Mouse (Mus musculus): ENCODE data around the gene Ing4.
A peak's percentile ranks its signal among the peaks of the same experiment; 100 is the strongest.
"Not testable (repeated sequence)": the region's sequence is repeated elsewhere in the genome, so short reads cannot be mapped to it uniquely, and the experiment has no call there.

Gene Ing4

GRCm38 (mm10) chr6:125040221-125040620, 661 bp downstream of the Ing4 start:
- no peak for DNase-seq (ENCODE audit: extremely low read depth, low read depth, low spot score)

DNA sequence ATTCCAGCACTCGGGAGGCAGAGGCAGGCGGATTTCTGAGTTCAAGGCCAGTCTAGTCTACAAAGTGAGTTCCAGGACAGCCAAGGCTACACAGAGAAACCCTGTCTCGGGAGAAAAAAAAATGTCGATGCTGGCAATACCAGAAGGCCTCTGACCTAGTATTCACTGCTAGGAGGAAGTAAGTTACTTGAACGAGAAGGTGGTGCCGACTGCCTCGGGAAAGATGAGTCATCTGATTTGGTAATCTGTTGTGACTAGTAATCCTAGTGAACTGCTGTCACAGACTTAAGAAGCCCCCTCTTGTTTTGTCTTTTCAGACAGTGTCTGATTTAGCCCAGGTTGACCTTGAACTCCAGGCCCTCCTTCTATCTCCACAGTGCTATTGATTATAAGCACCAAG, 1.5 kb downstream of the Ing4 start:
- DNase-seq (ENCODE audit: extremely low read depth, low read depth, low spot score) = peak; percentile 89

DNA sequence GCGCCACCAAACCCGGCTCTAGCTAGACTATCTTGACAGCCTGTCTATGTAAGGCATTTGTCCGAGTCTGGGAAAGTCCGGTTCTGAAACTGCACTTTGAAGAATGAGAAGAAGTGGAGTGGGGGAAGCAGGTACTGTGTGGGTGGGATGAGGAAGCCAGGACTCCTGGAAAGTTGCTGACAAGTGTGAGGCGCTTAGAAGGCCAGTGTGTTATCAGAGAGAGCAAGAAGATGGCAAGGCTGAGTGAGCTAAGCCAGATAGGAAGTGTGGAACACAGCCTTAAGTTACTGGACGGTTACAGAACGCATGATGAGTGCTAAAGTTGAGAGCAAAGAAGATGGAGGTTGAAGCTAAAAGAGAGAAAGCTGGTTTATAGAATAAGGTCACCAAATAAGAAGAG, 2.5 kb downstream of the Ing4 start:
- no peak for DNase-seq (ENCODE audit: extremely low read depth, low read depth, low spot score)

GRCm38 (mm10) chr6:125046691-125047090, 7.1 kb downstream of the Ing4 start:
- no peak for DNase-seq (ENCODE audit: extremely low read depth, low read depth, low spot score)

DNA sequence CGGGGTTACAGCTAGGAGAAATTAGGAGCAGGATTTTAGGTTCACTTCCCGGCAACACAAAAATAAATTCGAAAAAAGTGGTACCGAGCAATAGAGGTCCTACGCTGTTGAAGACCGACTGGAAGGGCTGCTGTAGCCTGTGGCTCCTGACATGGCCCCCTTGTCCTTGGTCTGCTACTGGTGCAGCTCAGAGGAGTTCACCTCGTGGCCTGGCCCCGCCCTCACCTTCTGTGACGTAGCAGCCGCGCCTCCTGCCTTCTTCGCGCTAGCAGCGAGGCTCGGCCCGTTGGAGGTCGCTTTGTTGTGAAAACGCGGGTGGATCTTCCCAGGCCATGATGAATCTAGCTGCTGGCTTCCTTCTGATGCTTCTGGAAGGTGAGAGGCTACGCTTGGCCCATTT, 10.1 kb downstream of the Ing4 start, which contains the start of gene Acrbp:
Gene Acrbp, plus strand, starts transcription at position 12 of the 400 bp plus-strand sequence.
- DNase-seq (ENCODE audit: extremely low read depth, low read depth, low spot score) = no peak

GRCm38 (mm10) chr6:125051237-125051636, 11.7 kb downstream of the Ing4 start:
- no peak for DNase-seq (ENCODE audit: extremely low read depth, low read depth, low spot score)

- no peak for DNase-seq (ENCODE audit: extremely low read depth, low read depth, low spot score)
These were observed 21.9 kb downstream of the Ing4 start for GRCm38 (mm10) chr6:125061493-125061892.

DNA sequence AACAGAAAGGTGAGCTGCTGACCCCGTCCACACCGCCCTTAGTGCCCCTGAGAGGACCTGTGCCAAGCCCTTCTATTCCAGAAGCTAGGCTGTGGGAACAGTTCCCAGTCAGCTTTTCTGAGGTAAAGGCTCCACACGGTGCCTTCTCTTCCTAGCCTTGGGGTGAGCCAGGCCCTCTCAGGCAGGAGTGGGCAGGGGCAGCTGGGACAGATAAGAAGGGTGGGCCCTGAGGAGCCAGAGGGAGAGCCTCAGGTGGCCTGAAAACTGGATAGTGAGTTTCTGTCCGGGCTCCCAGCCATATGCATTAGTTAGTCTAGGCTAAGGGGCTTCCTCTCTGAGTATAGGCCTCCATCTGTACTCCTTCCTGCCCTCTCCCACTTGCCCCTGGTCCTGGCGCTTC, 23.0 kb downstream of the Ing4 start:
- DNase-seq (ENCODE audit: extremely low read depth, low read depth, low spot score) = no peak

DNA sequence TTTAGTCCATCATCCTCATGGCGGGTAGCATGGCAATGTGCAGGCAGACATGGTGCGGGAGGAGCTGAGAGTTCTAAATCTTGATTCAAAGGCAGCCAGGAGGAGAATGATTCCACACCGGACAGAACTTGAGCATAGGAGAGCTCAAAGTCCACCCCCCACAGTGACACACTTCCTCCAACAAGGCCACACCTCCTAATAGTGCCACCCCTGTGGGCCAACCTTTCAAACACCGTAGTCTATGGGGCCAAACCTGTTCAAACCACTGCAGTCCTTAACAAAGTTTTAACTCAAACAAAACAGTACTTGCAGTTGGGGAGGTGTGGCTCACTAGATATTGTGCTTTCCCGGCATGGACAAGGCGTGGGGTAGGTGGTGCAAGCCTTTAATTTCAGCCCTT, 24.3 kb downstream of the Ing4 start:
- no peak for DNase-seq (ENCODE audit: extremely low read depth, low read depth, low spot score)

DNA sequence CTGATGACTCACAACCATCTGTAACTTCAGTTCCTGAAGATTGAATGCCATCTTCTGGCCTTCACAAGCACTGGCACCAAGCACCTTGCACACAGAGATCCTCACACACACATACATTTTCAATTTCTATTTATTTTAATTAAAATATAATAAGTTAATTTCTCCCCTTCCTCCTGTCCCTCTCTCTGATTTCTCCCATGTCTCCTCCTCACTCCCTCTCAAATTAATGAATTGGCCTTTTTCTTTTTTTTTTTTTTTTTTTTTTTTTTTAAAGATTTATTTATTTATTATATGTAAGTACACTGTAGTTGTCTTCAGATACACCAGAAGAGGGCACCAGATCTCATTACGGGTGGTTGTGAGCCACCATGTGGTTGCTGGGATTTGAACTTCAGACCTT, 25.7 kb downstream of the Ing4 start:
- DNase-seq (ENCODE audit: extremely low read depth, low read depth, low spot score) = not testable (repeated sequence)

DNA sequence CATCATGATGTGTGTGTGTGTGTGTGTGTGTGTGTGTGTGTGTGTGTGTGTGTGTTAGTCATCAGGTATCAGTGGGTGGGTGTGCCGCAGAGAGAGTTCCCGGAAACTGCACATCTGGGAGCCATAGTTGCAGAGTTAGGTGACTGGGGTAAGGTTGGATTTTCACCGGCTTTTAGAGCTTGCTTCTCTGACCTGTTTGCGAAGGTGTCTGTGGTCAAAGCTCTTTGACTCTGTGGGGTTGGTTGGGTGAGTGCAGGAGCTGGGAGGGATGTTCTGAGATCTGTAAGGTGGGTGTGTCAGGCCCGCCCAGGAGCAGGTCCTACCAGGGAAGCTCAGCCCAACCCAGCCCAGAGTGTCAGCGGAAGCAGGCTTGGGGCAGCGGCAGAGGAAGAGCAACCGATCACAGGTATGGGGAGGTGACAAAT, 28.0 kb downstream of the Ing4 start, which contains the start of gene Lpar5:
Gene Lpar5, plus strand, starts transcription at position 350 of the 425 bp plus-strand sequence.
- DNase-seq (ENCODE audit: extremely low read depth, low read depth, low spot score) = no peak

DNA sequence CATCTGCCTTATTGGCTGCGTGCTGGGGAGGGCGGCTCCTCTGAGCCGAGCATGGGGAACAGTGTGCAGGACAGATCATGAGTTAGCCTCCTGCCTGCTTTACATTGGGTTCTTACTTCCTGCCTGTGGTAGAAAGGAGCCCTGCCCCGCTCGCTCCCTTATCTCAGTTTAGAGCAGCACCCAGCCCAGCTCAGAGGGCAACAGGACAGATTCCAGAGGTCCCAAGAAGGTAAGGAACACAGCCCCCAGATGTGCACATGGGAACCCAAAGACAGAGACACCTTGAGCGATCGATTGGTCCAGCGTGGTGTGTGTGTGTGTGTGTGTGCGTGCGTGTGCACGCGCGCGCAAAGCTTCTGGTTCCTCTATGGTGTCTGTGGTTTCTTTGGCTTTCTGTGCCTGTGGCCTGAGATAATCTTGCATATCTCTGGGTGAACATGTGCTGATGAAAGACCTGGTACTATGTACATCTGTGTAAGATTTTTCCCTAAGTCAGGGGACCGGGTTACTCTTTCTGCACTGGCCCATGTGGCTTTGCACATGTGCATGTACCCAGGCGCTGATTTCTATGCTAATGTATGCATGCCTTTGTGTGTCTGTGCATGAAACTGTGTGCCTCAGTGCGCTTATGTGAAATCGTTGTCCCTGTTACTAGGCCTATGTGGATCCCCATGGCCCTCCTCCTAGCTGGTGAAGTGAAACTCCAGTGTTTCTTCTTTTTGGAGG, 31.8 kb downstream of the Ing4 start:
- no peak for DNase-seq (ENCODE audit: extremely low read depth, low read depth, low spot score)

DNA sequence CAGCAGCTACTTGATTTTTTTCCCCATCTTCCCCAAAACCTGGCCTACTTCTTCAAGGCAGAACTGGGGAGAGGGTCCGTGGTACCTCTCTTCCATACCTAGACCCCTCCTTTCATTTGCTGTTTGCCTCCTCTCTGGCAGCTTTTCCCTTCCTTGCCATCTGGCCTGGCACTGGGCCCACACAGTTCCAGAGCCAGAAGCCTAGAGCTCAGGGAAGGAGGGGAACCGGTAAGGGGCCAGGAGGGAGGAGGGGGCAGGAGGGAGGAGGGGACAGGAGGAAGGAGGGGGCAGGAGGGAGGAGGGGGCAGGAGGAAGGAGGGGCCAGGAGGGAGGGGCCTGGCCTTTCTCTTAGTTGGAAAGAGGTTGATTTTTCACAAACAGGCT, 32.3 kb downstream of the Ing4 start:
- no peak for DNase-seq (ENCODE audit: extremely low read depth, low read depth, low spot score)

DNA sequence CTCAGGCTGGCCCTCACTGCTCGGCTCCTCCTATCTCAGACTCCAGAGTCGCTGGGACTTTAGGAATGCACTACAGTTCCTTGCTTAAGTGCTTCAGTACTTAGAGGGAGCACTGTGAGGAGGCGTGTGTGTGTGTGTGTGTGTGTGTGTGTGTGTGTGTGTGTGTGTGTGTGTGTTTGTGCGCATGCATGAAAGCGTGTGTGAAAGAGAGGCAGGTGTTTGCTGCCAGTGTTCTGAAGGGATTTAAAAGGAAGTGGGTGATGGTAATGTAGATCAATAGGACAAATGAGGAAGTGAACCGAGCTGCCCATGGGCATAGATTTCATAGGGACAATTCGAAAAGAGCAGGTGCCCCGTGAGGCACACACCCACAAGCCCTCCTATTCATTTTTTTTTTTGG, 34.3 kb downstream of the Ing4 start:
- DNase-seq (ENCODE audit: extremely low read depth, low read depth, low spot score) = no peak

DNA sequence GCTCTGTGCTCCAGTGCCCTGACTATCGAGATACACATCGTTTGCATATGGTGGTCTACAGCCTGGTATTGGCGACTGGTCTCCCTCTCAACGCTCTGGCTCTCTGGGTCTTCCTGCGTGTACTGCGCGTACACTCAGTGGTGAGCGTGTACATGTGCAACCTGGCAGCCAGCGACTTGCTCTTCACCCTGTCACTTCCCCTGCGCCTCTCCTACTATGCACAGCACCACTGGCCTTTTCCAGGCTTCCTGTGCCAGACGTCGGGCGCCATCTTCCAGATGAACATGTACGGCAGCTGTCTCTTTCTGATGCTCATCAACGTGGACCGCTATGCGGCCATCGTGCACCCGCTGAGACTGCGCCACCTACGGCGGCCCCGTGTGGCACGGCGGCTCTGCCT, 41.8 kb downstream of the Ing4 start:
- DNase-seq (ENCODE audit: extremely low read depth, low read depth, low spot score) = no peak

DNA sequence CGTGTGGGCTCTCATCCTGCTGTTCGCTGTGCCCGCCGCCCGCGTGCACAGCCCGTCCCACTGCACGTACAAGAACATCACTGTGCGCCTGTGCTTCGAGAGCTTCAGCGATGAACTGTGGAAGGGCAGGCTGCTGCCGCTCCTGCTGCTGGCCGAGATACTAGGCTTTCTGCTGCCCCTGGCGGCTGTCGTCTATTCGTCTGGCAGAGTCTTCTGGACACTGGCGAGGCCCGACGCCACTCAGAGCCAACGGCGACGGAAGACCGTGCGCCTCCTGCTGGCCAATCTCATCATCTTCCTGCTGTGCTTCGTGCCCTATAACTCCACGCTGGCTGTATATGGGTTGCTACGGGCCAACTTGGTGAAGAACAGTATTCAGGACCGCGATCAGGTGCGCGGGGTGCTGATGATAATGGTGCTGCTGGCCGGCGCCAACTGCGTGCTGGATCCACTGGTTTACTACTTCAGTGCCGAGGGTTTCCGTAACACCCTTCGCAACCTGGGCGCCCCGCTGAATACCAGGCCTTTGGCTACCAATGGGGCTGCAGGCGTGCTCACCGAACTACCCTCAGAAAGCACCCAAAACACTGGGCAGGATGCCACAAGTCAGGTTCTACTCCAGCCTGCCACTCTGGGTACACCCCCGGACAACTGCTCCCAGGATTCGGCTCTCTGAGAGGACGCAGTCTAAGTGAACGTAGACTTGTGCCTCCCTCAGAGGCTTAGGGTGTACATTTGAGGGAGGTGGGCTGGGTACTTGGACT, 42.4 kb downstream of the Ing4 start:
- no peak for DNase-seq (ENCODE audit: extremely low read depth, low read depth, low spot score)

GRCm38 (mm10) chr6:125082801-125083386, 43.3 kb downstream of the Ing4 start:
- no peak for DNase-seq (ENCODE audit: extremely low read depth, low read depth, low spot score)

DNA sequence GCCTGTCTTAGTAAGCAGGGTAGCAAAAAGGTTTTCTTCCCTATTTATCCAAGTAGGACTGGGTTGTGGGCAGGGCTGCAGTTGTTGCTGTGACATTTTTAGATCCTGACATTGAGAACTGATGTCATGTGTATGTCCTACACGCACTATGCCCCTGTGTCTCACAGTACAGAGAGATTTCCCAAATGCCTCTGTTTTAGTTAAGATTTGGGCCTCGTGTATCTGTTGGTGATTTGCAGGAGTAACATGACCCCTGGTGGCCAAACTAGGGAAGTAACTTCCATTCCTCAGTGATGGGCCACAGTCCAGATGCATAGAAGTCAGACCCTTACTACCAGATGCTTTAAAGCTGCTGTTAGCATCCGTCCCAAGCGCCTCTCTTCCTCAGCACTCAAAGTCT, 44.9 kb downstream of the Ing4 start:
- no peak for DNase-seq (ENCODE audit: extremely low read depth, low read depth, low spot score)

DNA sequence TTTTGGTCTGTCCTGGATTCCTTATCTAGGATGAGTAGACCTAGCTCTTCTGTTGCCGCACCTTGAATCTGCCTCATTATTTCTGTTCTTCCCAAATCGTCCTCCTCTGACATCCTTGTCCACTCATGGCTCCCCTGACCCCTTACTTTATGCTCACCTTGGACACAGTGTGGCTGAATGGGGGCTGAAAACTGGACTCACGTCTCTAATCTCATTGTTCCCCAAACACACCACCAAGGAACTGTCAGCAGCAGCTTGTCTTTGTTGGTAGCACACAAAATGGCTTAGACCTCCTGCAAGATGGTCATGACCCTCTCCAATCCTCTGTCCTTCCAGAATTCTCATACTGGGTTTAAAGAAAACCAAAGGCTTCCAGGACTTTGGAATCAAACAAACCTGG, 48.4 kb downstream of the Ing4 start:
- no peak for DNase-seq (ENCODE audit: extremely low read depth, low read depth, low spot score)

GRCm38 (mm10) chr6:125088561-125089321, 49.2 kb downstream of the Ing4 start:
- DNase-seq (ENCODE audit: extremely low read depth, low read depth, low spot score) = no peak
